Mouse (Mus musculus) hindlimb bud, embryonic 11.5 days (tissue): Measurements from ENCODE around the gene Slc29a2.

Source experiments
- DNase-seq: peaks from one replicate; pipeline ENCODE4 v3.0.0-alpha.2; 2012; ENCODE audit warnings: low read depth, low spot score; ENCODE audit errors: extremely low spot score

Gene Slc29a2

DNA sequence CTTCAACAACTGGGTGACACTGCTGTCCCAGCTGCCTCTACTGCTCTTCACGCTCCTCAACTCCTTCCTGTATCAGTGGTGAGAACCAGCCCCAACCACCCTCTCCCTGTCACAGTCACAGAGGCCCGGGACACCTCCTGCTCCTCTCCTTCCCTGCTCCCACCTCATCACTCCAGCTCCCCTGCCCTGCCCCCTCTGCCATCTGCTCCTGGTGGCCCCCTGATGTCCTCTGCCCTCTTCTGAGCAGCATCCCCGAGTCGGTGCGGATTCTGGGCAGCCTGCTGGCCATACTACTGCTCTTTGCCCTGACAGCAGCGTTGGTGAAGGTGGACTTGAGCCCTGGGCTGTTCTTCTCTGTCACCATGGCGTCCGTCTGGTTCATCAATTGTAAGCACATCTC is 2.5 kb downstream of the Slc29a2 start:
- no peak for DNase-seq

GRCm38 (mm10) chr19:5032686-5033085 is 9.0 kb downstream of the Slc29a2 start:
- no peak for DNase-seq

GRCm38 (mm10) chr19:5036577-5036976 is 12.9 kb downstream of the Slc29a2 start:
- no peak for DNase-seq

DNA sequence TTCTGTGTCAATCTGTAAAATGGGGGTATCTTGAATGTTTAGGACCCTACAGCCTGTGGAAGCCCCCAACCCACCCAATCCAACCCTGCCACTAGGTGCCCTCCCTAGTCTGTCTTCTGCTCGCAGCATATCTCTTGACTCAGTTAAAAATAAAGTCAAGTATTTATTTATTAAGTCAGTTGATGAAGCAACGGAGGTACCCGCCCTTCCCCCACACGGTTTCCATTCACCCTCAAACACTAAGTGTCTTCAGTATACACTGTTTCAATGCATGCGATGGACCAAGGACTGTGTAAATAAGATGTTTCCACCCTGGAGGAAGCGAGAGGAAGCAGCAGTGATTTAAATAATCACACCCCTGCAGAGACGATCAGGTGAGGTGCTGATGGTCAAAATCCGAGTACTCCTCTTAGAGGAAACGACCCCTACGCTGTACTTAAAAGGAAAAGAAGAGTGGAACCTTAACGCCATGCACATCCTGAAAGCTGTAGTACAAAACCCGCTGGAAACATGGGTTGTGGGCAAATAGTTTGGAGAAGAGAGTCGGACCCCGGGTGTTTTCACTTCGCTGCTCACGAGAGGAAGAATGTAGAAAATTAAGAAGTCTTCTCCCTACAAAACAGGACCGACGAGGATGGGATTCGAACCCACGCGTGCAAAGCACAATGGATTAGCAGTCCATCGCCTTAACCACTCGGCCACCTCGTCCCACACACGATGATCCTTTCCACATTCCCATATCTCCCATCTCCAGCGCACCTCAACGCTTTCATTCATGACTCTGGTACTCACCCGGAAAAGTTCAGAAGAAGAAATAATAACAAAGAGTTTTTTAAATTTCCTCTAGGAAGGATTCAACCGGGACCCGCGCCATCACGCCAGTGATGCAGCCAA is 14.3 kb downstream of the Slc29a2 start:
- no peak for DNase-seq

DNA sequence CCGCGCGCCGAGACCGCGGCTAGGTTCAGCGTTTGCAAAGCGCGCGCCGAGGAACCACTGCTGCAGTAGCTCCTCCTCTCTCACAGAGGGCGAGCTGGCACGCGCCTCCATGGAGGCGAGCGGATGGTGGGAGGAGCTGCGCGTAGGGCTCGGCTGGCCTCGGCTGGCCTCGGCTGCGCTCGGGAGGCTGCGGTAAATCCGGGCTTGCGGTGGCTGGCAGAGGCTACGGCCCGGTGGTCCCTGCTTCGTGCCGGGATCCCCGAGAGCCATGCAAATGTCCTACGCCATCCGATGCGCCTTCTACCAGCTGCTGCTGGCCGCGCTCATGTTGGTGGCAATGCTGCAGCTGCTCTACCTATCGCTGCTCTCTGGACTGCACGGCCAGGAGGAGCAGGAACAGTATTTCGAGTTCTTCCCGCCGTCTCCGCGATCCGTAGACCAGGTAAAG is 15.1 kb downstream of the Slc29a2 start, which contains the start of the genes B4gat1 and AC124502.3:
B4gat1 (plus strand) TSS at position 118 of the 448 bp plus-strand sequence.
AC124502.3 (plus strand) TSS at position 183 of the 448 bp plus-strand sequence.
- no peak for DNase-seq

DNA sequence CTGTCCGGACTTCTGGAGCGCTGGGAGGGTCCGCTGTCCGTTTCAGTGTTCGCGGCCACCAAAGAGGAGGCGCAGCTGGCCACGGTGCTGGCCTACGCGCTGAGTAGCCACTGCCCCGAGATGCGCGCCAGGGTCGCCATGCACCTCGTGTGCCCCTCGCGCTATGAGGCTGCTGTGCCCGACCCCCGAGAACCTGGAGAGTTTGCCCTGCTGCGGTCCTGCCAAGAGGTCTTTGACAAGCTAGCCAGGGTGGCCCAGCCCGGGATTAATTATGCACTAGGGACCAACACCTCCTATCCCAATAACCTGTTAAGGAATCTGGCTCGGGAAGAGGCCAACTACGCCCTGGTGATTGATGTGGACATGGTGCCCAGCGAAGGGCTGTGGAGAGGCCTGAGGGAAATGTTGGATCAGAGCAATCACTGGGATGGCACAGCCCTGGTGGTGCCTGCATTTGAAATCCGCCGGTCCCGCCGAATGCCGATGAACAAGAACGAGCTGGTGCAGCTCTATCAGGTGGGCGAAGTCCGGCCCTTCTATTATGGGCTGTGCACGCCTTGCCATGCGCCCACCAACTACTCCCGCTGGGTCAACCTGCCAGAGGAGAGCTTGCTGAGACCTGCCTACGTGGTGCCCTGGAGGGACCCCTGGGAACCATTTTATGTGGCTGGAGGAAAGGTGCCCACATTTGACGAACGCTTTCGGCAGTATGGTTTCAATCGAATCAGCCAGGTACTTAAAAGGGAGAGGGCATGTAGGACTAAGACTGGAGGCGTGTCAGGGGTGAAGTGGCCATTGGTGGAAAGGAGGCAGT is 15.8 kb downstream of the Slc29a2 start:
- no peak for DNase-seq

GRCm38 (mm10) chr19:5040862-5041523 is 17.3 kb downstream of the Slc29a2 start, which contains the start of gene Brms1:
TSS of gene Brms1 (plus strand) at chr19:5041354.
- DNase-seq: no peak

DNA sequence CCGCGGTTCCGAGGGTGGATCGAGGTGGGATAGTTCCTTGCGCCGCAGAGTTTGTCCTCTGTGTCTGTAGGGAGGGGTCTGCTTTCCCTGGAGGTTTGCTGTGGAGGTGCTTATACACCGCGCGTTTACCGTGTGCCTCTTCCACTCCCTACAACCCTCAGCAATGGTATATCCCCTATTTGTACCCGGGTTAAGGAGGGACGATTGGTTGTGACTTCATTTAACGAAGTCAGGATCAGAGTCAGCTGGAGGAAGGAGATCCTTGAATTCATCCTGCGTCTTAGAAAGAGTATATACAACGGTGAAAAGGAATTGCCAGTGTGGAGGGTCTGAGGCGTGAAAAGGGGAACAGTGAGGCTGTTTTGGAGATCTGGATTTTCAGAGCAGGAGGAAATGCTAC is 17.9 kb downstream of the Slc29a2 start:
- DNase-seq: no peak

DNA sequence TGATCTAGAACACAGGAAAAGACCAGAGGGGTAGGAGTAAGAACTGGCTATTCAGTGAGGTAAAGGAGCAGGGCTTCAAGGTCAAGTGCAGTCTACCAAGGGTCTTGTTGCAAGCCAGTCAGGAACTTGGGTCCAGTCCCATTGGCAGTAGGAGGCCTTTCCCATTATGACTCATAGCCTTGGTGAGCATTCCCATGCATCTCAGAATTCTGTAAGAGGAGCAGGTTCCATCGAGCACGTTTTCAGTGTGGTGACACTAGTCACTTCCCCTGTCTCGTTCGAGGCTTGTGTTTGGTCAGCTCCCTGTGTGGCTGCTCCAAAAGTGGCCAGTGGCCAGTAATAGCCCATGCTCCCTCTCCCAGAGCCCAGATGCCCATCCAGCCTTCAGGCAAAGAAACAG is 21.9 kb downstream of the Slc29a2 start:
- no peak for DNase-seq

DNA sequence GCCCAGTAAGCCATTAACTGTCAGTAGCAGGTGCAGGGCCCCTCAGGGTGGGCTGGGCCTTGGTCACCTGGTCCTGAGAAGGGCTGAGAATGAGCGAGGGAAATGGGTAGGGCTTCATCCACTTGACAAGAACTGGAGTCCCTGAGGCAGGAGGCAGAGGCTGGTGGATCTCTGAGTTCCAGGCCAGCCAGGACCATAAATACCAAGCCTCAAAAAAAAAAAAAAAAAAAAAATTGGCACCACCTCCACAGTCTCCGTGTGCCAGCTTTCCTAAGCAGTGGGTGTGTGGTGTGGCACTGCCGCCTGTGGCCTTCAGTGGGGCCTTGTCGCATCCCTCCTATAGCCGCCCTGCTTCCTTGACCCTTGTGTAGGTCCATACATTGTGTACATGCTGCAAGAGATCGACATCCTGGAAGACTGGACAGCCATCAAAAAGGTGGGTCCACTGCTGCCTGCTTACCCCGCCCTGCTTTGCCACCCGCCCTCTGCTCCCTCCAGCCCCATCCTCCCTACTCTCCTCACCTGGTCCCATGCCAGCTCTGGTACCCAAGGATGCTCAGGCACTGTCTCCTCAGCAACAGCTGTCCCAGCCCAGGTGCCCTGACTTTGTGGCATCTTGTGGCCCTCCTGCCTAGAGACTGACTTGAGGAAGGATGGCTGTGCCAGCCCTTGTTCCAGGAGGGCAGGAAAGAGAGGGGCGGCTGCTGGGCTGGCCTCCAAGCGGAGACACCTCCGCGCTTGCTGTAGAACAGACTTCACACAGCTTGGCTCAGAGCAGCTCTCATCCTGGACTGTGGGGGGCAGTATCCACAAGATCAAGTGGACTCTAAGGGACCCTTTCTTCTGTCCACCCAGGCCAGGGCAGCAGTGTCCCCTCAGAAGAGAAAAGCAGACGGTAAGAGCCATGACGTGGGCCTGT is 24.7 kb downstream of the Slc29a2 start:
- DNase-seq: no peak

DNA sequence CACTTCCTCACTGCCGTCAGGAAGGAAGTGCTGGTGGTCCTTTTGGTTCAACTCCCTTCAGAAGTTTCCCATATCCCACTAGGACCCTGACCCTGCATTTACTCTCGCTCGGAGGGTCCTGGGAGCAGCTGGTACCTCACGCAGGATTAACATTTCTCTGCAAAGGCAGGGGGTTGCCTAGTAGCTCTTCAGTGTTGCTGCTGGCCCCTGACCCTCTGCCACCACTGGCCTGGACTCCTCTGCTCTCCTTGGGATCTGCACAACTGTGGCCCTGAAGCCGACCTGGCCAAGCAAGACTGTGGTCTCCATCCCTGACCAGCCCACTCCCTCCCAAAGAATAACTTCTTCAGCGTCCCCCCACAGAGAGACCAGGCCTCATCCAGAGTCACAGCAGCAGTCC is 25.7 kb downstream of the Slc29a2 start:
- DNase-seq: no peak

DNA sequence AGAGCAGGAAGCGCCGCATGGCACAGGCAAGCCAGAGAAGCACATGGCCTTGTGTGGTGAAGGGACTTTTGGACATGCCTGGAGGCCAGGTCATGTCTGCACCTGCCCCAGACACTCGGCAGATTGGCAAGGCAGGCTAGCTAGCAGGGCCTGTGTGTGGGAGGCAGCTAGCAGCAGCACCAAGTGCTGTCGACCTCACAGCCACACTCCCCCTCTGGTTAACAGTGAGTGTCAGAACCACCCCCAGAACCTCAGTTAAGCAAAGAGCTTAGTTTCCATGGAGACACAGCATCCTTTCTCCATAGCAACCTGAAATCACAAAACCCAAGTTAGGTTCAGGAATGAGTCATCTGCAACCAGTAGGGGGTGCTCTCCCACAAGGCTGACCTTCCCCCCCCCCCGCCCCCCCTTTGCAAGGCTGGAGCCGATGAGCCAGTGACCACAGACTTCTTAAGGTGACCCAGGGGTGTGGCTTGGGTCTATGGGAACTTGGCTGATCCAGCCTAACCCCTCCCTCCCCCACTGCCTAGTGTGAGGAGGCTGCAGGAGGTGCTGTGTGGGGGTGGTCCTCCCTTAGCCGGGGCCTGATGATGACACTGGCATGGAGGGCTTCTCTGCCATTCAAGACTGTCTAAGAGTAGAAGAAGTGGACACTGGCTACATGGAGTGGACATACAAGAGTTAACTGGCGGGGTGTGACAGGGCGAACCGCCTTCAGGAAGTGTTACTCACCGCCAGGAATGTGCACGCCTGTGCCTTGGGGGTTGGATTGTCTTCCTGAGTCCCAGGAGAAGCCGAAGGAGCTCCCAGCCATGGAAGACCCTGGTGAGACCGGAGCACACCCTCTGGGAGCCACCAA is 26.6 kb downstream of the Slc29a2 start, which contains the start of gene Rin1:
Rin1 (plus strand) TSS at position 435 of the 859 bp plus-strand sequence.
- DNase-seq: no peak

- DNase-seq: no peak
These were observed 27.4 kb downstream of the Slc29a2 start for GRCm38 (mm10) chr19:5051031-5051430.

GRCm38 (mm10) chr19:5051515-5051914 is 27.9 kb downstream of the Slc29a2 start:
- DNase-seq: no peak

DNA sequence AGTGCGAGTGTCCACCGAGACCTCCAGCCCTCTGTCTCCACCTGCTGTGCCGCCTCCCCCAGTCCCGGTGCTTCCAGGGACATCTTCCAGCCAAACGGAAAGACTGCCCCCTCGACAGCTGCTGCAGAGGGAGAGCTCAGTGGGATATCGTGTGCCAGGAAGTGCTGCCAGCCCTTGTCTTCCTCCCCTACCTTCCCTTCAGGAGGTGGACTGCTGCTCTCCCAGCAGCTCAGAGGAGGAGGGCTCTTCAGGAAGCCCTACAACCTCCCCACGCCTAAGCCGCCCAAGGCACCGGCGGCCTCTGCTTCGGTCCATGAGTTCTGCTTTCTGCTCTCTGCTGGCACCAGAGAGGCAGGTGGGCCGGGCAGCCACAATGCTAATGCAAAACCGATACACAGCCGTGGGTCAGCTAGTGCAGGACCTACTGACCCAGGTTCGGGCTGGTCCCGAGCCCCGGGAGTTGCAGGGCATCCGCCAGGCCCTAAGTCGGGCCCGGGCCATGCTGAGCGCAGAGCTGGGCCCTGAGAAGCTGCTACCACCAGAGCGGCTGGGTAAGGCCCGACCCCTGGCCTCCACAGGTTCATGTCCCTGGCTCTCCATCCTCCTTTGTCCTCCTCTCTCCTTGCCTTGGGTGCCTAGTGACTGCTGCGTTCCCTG is 28.6 kb downstream of the Slc29a2 start:
- no peak for DNase-seq

DNA sequence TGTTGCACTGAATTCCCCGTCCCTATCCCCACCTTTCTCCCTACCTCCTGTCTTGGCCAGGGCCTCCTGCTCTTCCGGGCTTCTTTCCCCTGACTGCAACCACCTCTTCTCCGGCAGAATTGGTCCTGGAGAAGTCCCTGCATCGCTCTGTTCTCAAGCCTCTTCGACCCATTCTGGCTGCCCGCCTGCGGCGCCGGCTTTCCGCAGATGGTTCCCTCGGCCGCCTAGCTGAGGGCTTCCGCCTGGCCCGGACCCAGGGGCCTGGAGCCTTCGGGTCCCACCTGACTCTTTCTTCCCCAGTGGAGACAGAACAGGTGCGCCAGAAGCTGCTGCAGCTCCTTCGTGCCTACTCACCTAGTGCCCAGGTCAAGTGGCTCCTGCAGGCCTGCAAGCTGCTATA is 29.2 kb downstream of the Slc29a2 start:
- DNase-seq: no peak

- DNase-seq: no peak
These were observed 30.2 kb downstream of the Slc29a2 start for GRCm38 (mm10) chr19:5053909-5054308.

DNA sequence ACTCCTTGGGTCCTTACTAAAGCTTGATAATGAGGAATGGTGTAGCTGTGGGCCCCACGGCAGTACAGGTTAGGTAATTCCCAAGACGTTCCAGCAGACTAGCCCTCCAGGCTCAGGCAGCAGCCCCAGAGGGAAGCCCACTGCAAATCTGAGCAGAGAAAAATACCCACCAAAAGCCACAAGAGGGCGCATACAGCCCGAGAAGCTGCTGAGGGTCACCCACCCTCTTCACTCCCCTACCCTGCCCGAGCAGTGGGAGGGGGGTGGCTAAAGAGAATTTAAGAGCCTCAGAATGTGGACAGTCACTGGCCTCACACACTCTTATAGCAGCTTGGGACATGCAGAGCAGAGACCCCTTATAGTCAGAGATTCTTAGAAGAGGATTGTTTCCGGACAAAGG is 32.6 kb downstream of the Slc29a2 start:
- no peak for DNase-seq
